Mouse (Mus musculus) heart, postnatal 0 days (tissue): ENCODE measurements around the gene Syna. TPM values are rescaled to one million over a fixed set of nuclear protein-coding genes. Genes with fewer than 3 reads are reported as not detected.

ENCODE experiments used
- ATAC-seq: fragments of 200-750 bp; cut with Nextera tagmentation; 2 replicates; pipeline ENCODE4 v1.8.0; 2017; ENCODE audit warnings: low read depth, moderate number of reproducible peaks, moderate library complexity; ENCODE audit not compliant: insufficient read depth
- DNase-seq: peaks from one replicate; pipeline ENCODE4 v3.0.0-alpha.2; 2016; ENCODE audit warnings: low spot score
- H3K27ac ChIP-seq: fragments of 300-500 bp; sonication (generic); 2 replicates; pipeline ENCODE4 v1.5.1; 2014; ENCODE audit warnings: low read depth, mild to moderate bottlenecking
- H3K27me3 ChIP-seq: fragments of 300-500 bp; sonication (generic); 2 replicates; pipeline ENCODE4 v1.6.1; 2014; ENCODE audit warnings: low read length, mixed read lengths; ENCODE audit not compliant: control insufficient read depth, insufficient read depth
- H3K36me3 ChIP-seq: fragments of 300-500 bp; sonication (generic); replicated peaks from 2 replicates; pipeline ENCODE4 v1.6.1; 2014; ENCODE audit warnings: low read length, mixed read lengths; ENCODE audit not compliant: control insufficient read depth, insufficient read depth
- H3K4me1 ChIP-seq: fragments of 300-500 bp; sonication (generic); 2 replicates; pipeline ENCODE4 v1.6.1; 2014; ENCODE audit warnings: antibody characterized with exemption; ENCODE audit not compliant: control insufficient read depth, insufficient read depth
- H3K4me2 ChIP-seq: fragments of 300-500 bp; sonication (generic); 2 replicates; pipeline ENCODE4 v1.6.1; 2014; ENCODE audit warnings: low read depth, mild to moderate bottlenecking, low read length, moderate library complexity
- H3K4me3 ChIP-seq: fragments of 300-500 bp; sonication (generic); 2 replicates; pipeline ENCODE4 v1.5.1; 2014; ENCODE audit warnings: low read depth, low read length
- H3K9ac ChIP-seq: fragments of 300-500 bp; sonication (generic); replicated peaks from 2 replicates; pipeline ENCODE4 v1.6.1; 2014; ENCODE audit warnings: low read depth, low read length, mixed read lengths
- H3K9me3 ChIP-seq: fragments of 300-500 bp; sonication (generic); replicated peaks from 2 replicates; pipeline ENCODE4 v1.6.1; 2016; ENCODE audit warnings: low read length; ENCODE audit not compliant: control insufficient read depth
- CTCF ChIP-seq: IDR thresholded peaks from 2 replicates; pipeline ENCODE4 v1.5.1; 2016; ENCODE audit warnings: antibody characterized with exemption, control low read depth, low read depth
- EP300 ChIP-seq: IDR thresholded peaks from 2 replicates; pipeline ENCODE4 v1.6.1; 2016; ENCODE audit warnings: antibody characterized with exemption, low read depth
- WGBS: fragments of 180-500 bp; shearing (Covaris S2); extraction: QIAGEN DNeasy Blood & Tissue Kit; methylation state at CpG from one replicate; pipeline ENCODE4 v1.1.7; 2014; 5-methylcytosine and 5-hydroxymethylcytosine counted together
- polyA plus RNA-seq: library from polyadenylated mRNA; unstranded; fragments of >200 nt; fragmentation: Nextera tagmentation; extraction: Ambion mirVana; gene quantifications from 2 replicates; pipeline ENCODE4 v1.2.1, GENCODE M21; 2015
- total RNA-seq: library from RNA; depleted of rRNA; stranded (reverse); fragments of >200 nt; gene quantifications from 2 replicates; pipeline ENCODE4 v1.2.3, GENCODE M21; 2014; ENCODE audit warnings: low replicate concordance

Gene Syna
- total and polyA plus RNA-seq, 2 experiments from 2014 or later = not detected

- Histone ChIP-seq H3K9ac (no peak overlapping the region), H3K27me3 (0 out of 2 replicates have a peak, but pooled peaks cover 3% of the 10 kb centered on the region), H3K4me2 (no peak overlapping the region), H3K9me3 (no peaks in the 10 kb centered on the region), H3K4me1 (0 out of 2 replicates have a peak, but pooled peaks cover 3% of the 10 kb centered on the region), H3K36me3 (no peaks in the 10 kb centered on the region), H3K27ac (no peak overlapping the region), H3K4me3 (no peak overlapping the region)
- ATAC-seq (no peak), DNase-seq (no peak)
- 76% methylated on average over 5 of the region's 5 CpGs for WGBS
- TF ChIP-seq EP300 (no peak), CTCF (no peak)
Observed at GRCm38 (mm10) chr5:134553951-134554546, 5.9 kb downstream of the Syna start.

GRCm38 (mm10) chr5:134552110-134552972 is 7.6 kb downstream of the Syna start, which contains the start of gene Clip2:
TSS of gene Clip2 (minus strand) at chr5:134552434.
- H3K9me3 ChIP-seq = no peaks in the 10 kb centered on the region
- H3K4me3 ChIP-seq = peak within 1 kb of the TSS; percentile 72
- 0 out of 2 replicates have a peak, but pooled peaks cover 3% of the 10 kb centered on the region for H3K4me1 ChIP-seq
- 2% methylated on average over 54 of the region's 61 CpGs for WGBS
- peak within 1 kb of the TSS; percentile 86 for H3K4me2 ChIP-seq
- H3K9ac ChIP-seq = peak within 1 kb of the TSS; percentile 78
- TF ChIP-seq CTCF = peak; percentile 20; the same call in 1 of the 2 replicates
- 0 out of 2 replicates have a peak, but pooled peaks have one; percentile 21 for TF ChIP-seq EP300
- ATAC-seq (peak; percentile 95), DNase-seq (peak; percentile 97)
- 0 out of 2 replicates have a peak, but pooled peaks cover 3% of the 10 kb centered on the region for H3K27me3 ChIP-seq
- peak within 1 kb of the TSS; percentile 81 for H3K27ac ChIP-seq
- no peaks in the 10 kb centered on the region for H3K36me3 ChIP-seq

- Histone ChIP-seq H3K36me3 (no peaks in the 10 kb centered on the region), H3K27me3 (0 out of 2 replicates have a peak, but pooled peaks cover 3% of the 10 kb centered on the region), H3K27ac (peak overlapping the region; percentile 81), H3K9ac (peak overlapping the region; percentile 78), H3K9me3 (no peaks in the 10 kb centered on the region), H3K4me2 (peak overlapping the region; percentile 86), H3K4me3 (peak overlapping the region; percentile 72), H3K4me1 (0 out of 2 replicates have a peak, but pooled peaks cover 3% of the 10 kb centered on the region)
- ATAC-seq (no peak), DNase-seq (no peak)
- TF ChIP-seq CTCF (no peak), EP300 (no peak)
- 3% methylated on average over 39 of the region's 52 CpGs for WGBS
Observed at GRCm38 (mm10) chr5:134551233-134552109, 8.5 kb downstream of the Syna start.

DNA sequence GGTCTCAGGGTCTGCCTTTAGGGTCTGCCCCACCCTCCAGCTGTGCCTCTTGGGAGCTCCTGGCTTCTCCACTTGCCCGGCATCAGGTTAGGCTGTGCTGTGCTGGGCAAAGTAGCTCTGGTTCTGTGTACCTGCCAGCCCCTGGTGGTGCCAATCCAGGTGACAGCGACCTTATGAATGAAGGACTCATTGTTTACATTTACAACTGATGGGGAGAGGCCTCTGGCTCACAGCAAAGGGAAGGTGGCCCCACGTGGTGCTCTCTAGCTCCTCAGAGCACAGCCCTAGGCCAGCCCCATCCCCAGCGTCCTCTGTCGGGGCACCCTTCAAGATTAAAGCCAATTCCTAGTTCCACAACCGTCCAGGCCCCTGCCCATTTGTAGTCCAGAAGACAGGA is 9.1 kb downstream of the Syna start:
- H3K4me3 ChIP-seq = peak overlapping the region; percentile 72
- no peaks in the 10 kb centered on the region for H3K9me3 ChIP-seq
- WGBS = 14% methylated on average over 6 of the region's 6 CpGs
- ATAC-seq = no peak
- DNase-seq = no peak
- TF ChIP-seq CTCF = no peak
- TF ChIP-seq EP300 = no peak
- H3K27ac ChIP-seq = peak overlapping the region; percentile 81; the same call in 1 of the 2 replicates
- H3K9ac ChIP-seq = peak overlapping the region; percentile 78
- no peaks in the 10 kb centered on the region for H3K36me3 ChIP-seq
- H3K27me3 ChIP-seq = 0 out of 2 replicates have a peak, but pooled peaks cover 3% of the 10 kb centered on the region
- 0 out of 2 replicates have a peak, but pooled peaks cover 3% of the 10 kb centered on the region for H3K4me1 ChIP-seq
- peak overlapping the region; percentile 86 for H3K4me2 ChIP-seq
